Mouse (Mus musculus): ENCODE data around the gene Elof1. TPM values are rescaled to one million over a fixed set of nuclear protein-coding genes. Genes with fewer than 3 reads are reported as not detected.
"Not testable (repeated sequence)": the region's sequence is repeated elsewhere in the genome, so short reads cannot be mapped to it uniquely, and the experiment has no call there.

Elof1 gene
- 10 to 100 TPM; 60.1 to 63.4 TPM for total RNA-seq (2021)

DNA sequence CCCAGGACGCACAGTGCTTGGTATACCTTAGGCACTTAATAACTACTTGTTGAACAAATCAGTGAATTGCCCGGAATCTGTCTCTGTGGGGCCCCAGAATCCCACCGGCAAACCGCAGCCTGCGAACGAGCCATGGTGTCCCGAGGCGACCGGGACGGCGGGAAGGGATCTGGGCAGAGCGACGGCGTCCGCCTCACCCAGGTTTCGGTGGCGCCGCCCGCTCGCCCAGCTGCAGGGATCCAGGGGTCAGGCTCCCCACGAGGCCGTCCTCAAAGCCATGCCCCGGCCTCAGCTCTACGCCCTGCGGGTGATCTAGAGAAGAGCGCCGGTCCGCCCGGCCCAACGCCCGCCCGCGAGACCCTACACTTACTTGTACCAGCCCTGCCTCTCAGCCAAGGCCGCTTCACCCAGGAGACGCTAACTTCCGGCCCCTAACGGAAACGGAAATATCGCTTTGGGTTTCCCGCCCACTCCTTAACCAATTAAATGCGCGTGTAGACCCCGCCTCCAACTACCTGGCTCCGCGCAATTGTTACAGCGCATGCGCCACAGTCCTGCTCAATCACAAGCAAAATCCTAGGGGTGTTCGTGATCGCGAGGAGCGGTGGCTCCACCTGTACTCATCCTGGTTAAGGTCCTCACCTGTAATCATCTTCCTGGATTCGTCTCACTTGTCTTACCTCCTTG, at the start of gene Elof1:
Gene Elof1, minus strand, starts transcription at position 433 of the 687 bp plus-strand sequence.
- peak; percentile 92 for DNase-seq

DNA sequence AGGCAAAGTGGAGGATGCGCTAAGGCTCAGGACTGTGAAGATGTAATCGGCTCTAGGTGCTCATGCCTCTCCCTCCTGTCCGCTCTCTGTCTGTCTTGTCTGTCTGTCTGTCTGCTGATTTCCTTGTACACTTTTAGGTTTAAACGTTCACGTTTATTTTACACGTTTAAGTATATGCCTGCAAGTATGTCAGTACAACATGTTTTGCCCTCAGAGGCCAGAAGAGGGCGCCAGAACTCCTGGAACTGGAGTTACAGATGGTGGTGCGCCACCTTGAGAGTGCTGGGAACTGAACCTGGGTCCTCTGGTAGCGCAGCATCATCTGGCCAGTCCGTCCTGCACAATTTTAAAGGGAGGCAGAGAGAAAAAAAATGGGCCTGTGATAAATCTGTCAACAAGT, 49.7 kb upstream of the Elof1 start:
- no peak for DNase-seq

- DNase-seq = no peak
Observed at GRCm38 (mm10) chr9:22165964-22166363, 49.0 kb upstream of the Elof1 start.

- DNase-seq = peak; percentile 39
Observed at GRCm38 (mm10) chr9:22164711-22165668, 48.0 kb upstream of the Elof1 start.

GRCm38 (mm10) chr9:22162912-22163311, 45.9 kb upstream of the Elof1 start:
- DNase-seq = no peak

DNA sequence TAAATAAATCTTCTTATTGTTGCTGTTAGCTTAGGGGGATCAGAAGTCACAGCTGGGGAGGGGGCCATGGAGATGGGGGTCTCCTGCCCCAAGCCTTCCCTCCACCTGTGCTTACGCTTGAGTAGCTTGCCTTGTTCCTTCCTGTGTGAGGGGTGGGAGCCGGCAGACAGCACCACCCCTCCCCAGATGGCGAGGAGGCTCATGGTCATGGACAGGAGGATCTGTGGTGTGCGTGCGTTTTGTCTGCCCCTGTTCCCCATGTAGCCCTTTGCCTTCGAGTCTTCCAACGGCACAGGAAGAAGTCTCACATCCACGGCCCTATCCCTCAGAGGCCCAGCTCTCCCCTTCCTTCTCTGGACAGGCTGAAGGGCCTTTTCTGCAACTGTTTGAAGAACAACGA, 45.3 kb upstream of the Elof1 start:
- DNase-seq = no peak

GRCm38 (mm10) chr9:22161299-22161698, 44.3 kb upstream of the Elof1 start:
- no peak for DNase-seq

- no peak for DNase-seq
Observed at GRCm38 (mm10) chr9:22157516-22158265, 40.7 kb upstream of the Elof1 start.

DNA sequence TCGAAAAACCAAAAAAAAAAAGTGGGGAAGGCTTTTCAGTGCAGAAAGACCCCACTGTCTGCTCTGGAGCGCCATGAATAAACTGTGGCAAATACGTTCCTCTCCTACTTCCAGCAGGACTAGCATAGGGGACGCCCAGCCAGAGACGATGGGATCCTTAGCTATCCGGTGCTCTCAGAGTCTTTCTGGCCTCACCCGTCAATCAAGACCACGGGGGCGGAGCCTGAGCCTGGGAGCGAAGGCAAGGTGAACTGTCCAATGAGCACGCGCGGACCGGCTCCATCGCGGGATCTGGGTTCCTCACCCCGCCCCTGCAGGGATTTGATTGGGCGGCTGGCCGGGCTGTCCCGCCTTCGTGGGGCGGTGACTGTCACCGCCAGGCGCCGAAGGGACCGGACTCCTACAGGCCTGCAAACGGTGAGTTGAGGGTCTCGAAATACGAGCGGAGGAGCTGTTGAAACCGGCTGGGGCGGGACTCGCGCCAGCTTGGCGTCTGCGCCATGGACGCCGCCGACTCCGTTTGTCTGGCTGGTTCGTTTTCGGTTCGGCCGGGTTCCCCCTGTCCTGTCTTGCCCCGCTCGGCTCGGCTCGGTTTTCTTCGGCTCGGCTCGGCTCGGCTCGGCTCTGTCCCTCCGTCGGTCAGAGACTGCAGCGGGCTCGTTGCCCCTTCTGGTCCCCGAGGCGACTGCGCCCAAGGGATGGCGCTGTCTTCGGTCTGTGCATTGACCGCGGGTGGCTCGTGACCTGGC, 39.7 kb upstream of the Elof1 start, which contains the start of gene Pigyl:
Gene Pigyl, plus strand, starts transcription at position 350 of the 749 bp plus-strand sequence.
- DNase-seq = peak; percentile 100

GRCm38 (mm10) chr9:22155614-22156013, 38.6 kb upstream of the Elof1 start:
- DNase-seq = peak; percentile 78

DNA sequence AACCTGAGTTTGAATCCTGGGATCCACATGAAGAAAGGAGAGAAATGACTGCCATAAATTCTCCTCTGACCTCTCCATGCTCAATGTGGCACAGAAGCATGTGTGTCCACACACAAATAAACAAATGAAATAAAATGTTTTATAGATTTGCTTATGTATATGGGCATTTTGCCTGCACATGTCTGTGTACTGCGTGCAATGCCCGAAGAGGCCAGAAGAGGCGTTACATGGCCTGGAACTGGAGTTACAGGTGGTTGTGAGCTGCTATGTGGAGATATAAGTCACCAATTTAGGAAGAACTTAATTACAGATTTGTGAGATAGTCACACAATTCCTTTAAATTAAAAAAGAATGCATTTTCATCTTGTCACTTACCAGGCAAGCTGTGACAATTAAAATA, 36.8 kb upstream of the Elof1 start:
- no peak for DNase-seq

DNA sequence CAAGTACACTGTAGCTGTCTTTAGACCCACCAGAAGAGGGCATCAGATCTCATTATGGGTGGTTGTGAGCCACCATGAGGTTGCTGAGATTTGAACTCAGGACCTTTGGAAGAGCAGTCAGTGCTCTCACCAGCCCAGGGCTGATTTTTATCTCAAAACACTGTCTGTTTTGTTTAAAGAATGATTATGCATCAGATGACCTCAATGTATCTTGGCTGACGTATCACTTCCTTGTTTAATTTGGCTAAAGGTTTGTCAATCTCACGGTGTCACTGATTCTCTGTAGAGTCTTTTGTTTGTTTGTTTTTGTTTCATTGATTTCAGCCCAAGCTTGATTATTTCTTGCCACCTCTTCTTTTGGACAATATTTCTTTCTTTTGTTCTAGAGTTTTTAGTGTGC, 34.0 kb upstream of the Elof1 start:
- DNase-seq = no peak

DNA sequence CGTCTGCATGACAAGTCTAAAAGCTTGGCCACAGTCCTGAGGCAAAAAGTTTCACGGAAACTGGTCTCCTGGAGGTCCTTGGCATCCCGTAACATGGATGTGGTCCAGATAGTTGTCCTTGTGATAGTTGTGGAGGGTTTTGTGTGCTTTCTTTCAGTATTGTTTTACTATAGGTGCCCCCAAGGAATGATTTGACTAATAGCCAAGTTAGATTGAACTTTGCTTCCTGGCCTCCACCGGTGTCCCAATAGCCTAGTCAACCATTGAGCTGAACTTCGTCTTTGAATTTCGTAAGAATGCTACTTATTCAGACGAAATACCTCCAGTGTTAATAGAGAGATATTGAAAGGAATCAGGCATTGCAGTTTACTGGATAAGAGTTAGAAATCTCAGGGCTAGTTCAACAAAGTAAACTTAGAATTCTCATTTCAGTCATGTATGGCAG, 33.3 kb upstream of the Elof1 start:
- not testable (repeated sequence) for DNase-seq

- DNase-seq = no peak
Observed at GRCm38 (mm10) chr9:22149426-22150248, 32.7 kb upstream of the Elof1 start.

DNA sequence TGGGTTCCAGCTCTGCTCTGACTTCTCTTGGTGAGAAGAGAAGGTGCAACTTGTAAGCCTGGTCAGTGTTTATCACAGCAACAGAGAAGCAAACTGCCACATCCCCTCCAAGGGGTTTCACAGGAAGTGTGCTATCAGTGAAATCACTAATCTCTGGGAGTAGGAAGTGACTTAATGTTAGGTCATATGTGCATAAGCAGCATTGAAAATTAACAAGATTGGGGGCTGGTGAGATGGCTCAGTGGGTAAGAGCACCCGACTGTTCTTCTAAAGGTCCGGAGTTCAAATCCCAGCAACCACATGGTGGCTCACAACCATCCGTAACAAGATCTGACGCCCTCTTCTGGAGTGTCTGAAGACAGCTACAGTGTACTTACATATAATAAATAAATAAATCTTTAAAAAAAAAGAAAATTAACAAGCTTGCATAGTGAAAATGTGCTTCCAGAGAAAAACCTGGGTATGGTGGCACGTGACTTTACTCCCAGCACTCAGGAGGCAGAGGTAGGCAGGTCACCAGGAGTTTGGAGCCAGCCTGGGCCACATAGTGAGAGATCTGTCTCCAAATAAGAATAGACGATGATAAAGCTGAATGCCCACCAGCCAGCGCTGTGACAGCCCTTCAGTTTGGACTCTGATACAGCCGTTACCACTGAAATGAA, 27.5 kb upstream of the Elof1 start:
- DNase-seq = no peak

- DNase-seq = peak; percentile 92
Observed at GRCm38 (mm10) chr9:22143108-22144037, 26.4 kb upstream of the Elof1 start.

DNA sequence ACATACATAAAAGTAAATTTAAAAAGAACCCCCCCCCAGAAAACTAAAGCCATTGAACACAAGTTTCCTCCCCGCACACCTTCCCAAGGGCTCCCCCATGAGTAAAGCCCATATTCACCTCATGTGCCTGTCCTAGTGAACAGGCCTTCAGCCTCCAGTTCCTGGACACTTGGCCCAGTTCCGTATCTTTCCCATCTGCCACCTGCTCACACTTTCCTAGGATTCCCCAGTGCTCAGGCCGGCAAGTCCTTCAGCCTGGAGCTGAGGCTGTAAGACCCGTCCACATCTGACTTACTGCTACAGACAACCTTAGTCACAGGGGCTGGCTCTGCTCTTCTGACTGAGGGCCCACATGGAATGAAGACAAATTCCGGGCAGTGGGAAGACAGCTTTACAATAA, 22.8 kb upstream of the Elof1 start:
- no peak for DNase-seq

- DNase-seq = peak; percentile 49
Observed at GRCm38 (mm10) chr9:22138480-22138879, 21.5 kb upstream of the Elof1 start.
